In genomic region chr4:88213895-88214294, GRCm38 (mm10) we compare ENCODE assay signal across 20 mouse cellular contexts.
A peak's percentile ranks its signal among the peaks of the same experiment; 100 is the strongest.
DNase-seq lines count a peak whose midpoint lies in the region; ATAC-seq lines count a peak whose summit lies in the region.
"Had no signal": no experiment of that assay in that cellular context is flagged by ENCODE, and none has a peak within 500 bp of the region (broad histone marks: within the 10 kb centered on the region; RNA-seq: fewer than 3 reads in every experiment).

No protein-coding gene starts in this region.

- H3K9ac ChIP-seq in kidney, embryonic 16.5 days (replicated peaks; ENCODE audit: low read length) = no peak overlapping the region
- no peak overlapping the region for H3K9ac ChIP-seq in midbrain, embryonic 13.5 days (replicated peaks)
- H3K9ac ChIP-seq: embryonic facial prominence, embryonic 12.5 days; hindbrain, embryonic 12.5 days; midbrain, embryonic 15.5 days; stomach, embryonic 15.5 days had no signal

- no peak overlapping the region for H3K27ac ChIP-seq in kidney, embryonic 16.5 days (ENCODE audit: low read length)
- no peak overlapping the region for H3K27ac ChIP-seq in midbrain, embryonic 13.5 days
- H3K27ac ChIP-seq: embryonic facial prominence, embryonic 12.5 days; heart, adult 2 months; hindbrain, embryonic 12.5 days; midbrain, embryonic 15.5 days; stomach, embryonic 15.5 days had no signal

- ATAC-seq in kidney, embryonic 16.5 days (ENCODE audit: low FRiP score, low TSS enrichment) = peak; percentile 15; the same call in 1 of the 2 replicates
- no peak for ATAC-seq in midbrain, embryonic 13.5 days
- ATAC-seq: CD4-positive, CD25-positive, alpha-beta regulatory T cell, adult 4 months; inflammation-experienced regulatory T-cells, adult 6 months; midbrain, embryonic 15.5 days had no signal

- DNase-seq in kidney, postnatal 10 days = no peak
- peak; percentile 74 for DNase-seq in 3134 (ENCODE audit: extremely low read depth, insufficient read length, low spot score)
- DNase-seq in Muller cell, postnatal 12 days (ENCODE audit: inconsistent ontology term) = peak; percentile 67
- peak; percentile 11 for DNase-seq in fat pad, adult 2 months (ENCODE audit: extremely low read depth, low read depth, low spot score)
- no peak for DNase-seq in liver
- DNase-seq in cerebellum, postnatal 14 days = no peak
- DNase-seq: cerebellum, adult 18-20 months; gastrocnemius, postnatal 10 days; heart, adult 2 months; heart, postnatal 10 days; right cerebral cortex, adult 18-20 months had no signal

- no peaks in the 10 kb centered on the region for H3K27me3 ChIP-seq in kidney, embryonic 16.5 days (ENCODE audit: insufficient read depth, low read length)
- no peaks in the 10 kb centered on the region for H3K27me3 ChIP-seq in midbrain, embryonic 13.5 days
- H3K27me3 ChIP-seq: embryonic facial prominence, embryonic 12.5 days; hindbrain, embryonic 12.5 days; midbrain, embryonic 15.5 days; stomach, embryonic 15.5 days had no signal

- H3K9me3 ChIP-seq in kidney, embryonic 16.5 days (ENCODE audit: low read length) = no peaks in the 10 kb centered on the region
- no peaks in the 10 kb centered on the region for H3K9me3 ChIP-seq in midbrain, embryonic 13.5 days
- H3K9me3 ChIP-seq: embryonic facial prominence, embryonic 12.5 days; G1E; hindbrain, embryonic 12.5 days; midbrain, embryonic 15.5 days; stomach, embryonic 15.5 days had no signal

- H3K4me3 ChIP-seq in kidney, embryonic 16.5 days (ENCODE audit: low read length) = no peak overlapping the region
- H3K4me3 ChIP-seq in midbrain, embryonic 13.5 days (replicated peaks) = no peak overlapping the region
- H3K4me3 ChIP-seq: embryonic facial prominence, embryonic 12.5 days; heart, adult 2 months; hindbrain, embryonic 12.5 days; midbrain, embryonic 15.5 days; stomach, embryonic 15.5 days had no signal

- H3K4me2 ChIP-seq in kidney, embryonic 16.5 days (replicated peaks; ENCODE audit: low read depth, low read length) = no peak overlapping the region
- no peak overlapping the region for H3K4me2 ChIP-seq in midbrain, embryonic 13.5 days (replicated peaks)
- H3K4me2 ChIP-seq: embryonic facial prominence, embryonic 12.5 days; hindbrain, embryonic 12.5 days; midbrain, embryonic 15.5 days; stomach, embryonic 15.5 days had no signal

- 81% methylated on average over 3 of the region's 3 CpGs for WGBS in kidney, embryonic 16.5 days
- WGBS in midbrain, embryonic 13.5 days = 97% methylated on average over 3 of the region's 3 CpGs

- H3K4me1 ChIP-seq in kidney, embryonic 16.5 days (ENCODE audit: insufficient read depth, low read length) = no peaks in the 10 kb centered on the region
- H3K4me1 ChIP-seq in midbrain, embryonic 13.5 days (replicated peaks) = peaks cover 25% of the 10 kb centered on the region

- no peaks in the 10 kb centered on the region for H3K36me3 ChIP-seq in kidney, embryonic 16.5 days (ENCODE audit: insufficient read depth, low read length)
- H3K36me3 ChIP-seq in midbrain, embryonic 13.5 days = no peaks in the 10 kb centered on the region
- H3K36me3 ChIP-seq: embryonic facial prominence, embryonic 12.5 days; hindbrain, embryonic 12.5 days; midbrain, embryonic 15.5 days; stomach, embryonic 15.5 days had no signal

Comparison
In these comparisons a context has a peak if more than half of its experiments do, and no peak if none do; other contexts are left out.
1. DNase-seq: peak in 3134 (single experiment), Muller cell, postnatal 12 days (single experiment) and fat pad, adult 2 months (single experiment); none in kidney, postnatal 10 days (single experiment), liver (single experiment) and cerebellum, postnatal 14 days (0 of 2).